Mouse (Mus musculus): ENCODE measurements around the gene 4933405L10Rik.
A peak's percentile ranks its signal among the peaks of the same experiment; 100 is the strongest.

Gene 4933405L10Rik

DNA sequence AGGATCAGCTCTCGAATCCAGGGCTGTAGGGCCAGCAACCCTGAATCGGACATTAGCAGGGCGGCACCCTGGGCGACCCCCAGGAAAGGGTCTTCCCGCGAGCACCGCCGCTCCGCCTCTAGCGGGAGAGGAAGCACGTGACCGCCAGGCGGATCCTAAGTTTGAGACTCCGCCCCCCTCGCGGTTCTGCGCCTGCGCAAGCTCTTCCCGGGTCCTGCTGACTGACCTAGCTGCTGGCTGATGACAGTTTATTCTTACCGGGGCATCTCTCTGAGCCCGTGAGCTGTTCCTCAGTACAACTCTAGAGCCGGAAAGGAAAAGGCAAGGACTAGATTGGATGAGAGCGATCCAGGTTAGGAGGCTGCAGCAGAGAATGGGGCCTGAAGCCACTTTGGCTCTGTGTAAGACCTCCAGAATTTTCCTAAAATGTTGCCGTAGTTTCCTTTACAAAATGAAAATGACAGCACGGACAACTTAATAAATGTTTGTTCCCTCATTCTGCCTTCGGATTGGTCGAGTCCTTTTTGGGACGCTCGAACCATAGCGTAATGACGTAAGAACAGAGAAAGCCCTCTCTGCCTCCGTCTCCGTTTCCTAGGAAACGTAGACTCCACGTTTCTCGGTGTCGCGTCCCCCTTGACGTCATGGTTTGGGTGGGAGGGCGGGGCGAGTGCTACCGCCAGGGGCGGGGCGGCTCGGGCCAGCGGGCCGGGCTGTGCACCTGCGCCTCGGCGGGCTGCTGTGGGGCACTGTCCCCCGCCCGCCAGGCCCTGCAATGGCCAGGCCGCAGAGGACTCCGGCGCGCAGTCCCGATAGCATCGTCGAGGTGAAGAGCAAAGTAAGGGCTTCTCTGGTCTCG is 6.3 kb upstream of the 4933405L10Rik start, which contains the start of the genes Acd and Pard6a:
TSS of gene Acd (minus strand) at position 137 of the 859 bp plus-strand sequence.
TSS of gene Pard6a (plus strand) at position 183 of the 859 bp plus-strand sequence.
- DNase-seq (ENCODE audit: low spot score in 2 of 2), result peak; percentile 87 to 95

- DNase-seq (ENCODE audit: low spot score in 2 of 2), result peak in 1 of 2 experiments; percentile 24
These were observed 5.5 kb upstream of the 4933405L10Rik start for GRCm38 (mm10) chr8:105702001-105702401.

DNA sequence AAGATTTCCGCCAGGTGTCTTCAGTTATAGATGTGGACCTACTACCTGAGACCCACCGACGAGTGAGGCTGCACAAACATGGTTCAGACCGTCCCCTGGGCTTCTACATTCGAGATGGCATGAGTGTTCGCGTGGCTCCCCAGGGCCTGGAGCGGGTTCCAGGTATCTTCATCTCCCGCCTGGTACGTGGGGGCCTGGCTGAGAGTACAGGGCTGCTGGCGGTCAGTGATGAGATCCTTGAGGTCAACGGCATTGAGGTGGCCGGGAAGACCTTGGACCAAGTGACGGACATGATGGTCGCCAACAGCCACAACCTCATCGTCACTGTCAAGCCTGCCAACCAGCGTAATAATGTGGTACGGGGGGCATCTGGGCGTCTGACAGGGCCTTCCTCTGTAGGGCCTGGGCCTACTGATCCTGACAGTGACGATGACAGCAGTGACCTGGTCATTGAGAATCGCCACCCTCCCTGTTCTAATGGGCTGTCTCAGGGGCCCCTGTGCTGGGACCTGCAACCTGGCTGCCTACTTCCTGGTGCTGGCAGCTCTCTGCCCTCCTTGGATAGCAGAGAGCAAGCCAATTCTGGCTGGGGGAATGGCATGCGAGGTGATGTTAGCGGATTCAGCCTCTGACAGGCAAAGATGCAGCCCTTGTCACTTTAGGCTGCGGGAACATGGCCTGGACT is 4.6 kb upstream of the 4933405L10Rik start:
- DNase-seq (ENCODE audit: low spot score in 2 of 2), result no peak

- no peak for DNase-seq (ENCODE audit: low spot score in 2 of 2)
These were observed 3.2 kb upstream of the 4933405L10Rik start for GRCm38 (mm10) chr8:105704146-105704812.

DNA sequence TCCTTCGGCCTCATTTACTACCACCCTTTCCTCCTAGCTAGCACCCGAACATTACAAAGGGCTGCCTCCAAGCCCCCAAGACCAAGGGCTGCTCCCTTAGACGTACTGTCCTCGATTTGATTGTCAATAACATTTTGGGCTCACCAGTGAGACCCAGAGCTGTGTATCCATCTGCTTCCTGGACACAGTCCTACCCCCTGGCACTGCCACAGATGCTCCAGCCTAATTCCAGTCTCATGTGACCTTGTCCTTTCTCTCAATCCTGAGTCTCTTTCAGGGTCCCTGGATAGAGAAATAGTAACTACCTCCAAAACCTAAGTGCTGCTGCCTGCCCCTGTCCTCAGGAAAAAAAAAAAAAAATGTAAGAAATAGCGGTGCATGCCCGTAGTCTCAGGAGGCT is 2.5 kb upstream of the 4933405L10Rik start:
- no peak for DNase-seq (ENCODE audit: low spot score in 2 of 2)

GRCm38 (mm10) chr8:105706426-105706825 is 1.0 kb upstream of the 4933405L10Rik start:
- DNase-seq (ENCODE audit: low spot score in 2 of 2), result no peak

- no peak for DNase-seq (ENCODE audit: low spot score in 2 of 2)
These were observed 1.2 kb downstream of the 4933405L10Rik start for GRCm38 (mm10) chr8:105708675-105709074.

DNA sequence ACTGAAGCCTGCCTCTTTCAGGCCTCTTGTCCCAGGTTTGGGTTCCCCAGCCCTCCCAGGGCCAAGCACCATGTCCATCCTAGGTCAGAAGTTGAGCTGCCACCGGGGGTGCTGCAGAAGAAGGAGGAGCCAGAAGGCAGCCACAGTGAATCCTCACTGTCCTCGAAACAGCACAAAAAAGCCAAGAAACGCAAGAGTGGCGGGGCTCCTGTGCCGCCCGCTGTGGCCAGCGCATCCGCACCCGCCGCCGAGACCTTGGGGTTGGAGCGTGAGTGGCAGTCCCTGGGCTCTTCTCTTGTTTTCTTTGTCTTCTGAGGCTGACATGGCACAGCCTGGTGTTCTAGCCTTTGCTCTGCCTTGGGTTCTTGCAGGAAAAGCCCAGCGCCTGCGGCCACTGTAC is 1.9 kb downstream of the 4933405L10Rik start:
- DNase-seq (ENCODE audit: low spot score in 2 of 2), result no peak

- DNase-seq (ENCODE audit: low spot score in 2 of 2), result no peak
These were observed 4.8 kb downstream of the 4933405L10Rik start for GRCm38 (mm10) chr8:105712286-105712685.

GRCm38 (mm10) chr8:105714139-105714538 is 6.7 kb downstream of the 4933405L10Rik start:
- DNase-seq (ENCODE audit: low spot score in 2 of 2), result peak in 1 of 2 experiments; percentile 82

GRCm38 (mm10) chr8:105715042-105715441 is 7.6 kb downstream of the 4933405L10Rik start:
- DNase-seq (ENCODE audit: low spot score in 2 of 2), result no peak

- DNase-seq (ENCODE audit: low spot score in 2 of 2), result no peak
These were observed 9.0 kb downstream of the 4933405L10Rik start for GRCm38 (mm10) chr8:105716302-105716945.

GRCm38 (mm10) chr8:105719637-105720036 is 12.2 kb downstream of the 4933405L10Rik start:
- DNase-seq (ENCODE audit: low spot score in 2 of 2), result no peak

- DNase-seq (ENCODE audit: low spot score in 2 of 2), result no peak
These were observed 15.4 kb downstream of the 4933405L10Rik start for GRCm38 (mm10) chr8:105722861-105723260.

- DNase-seq (ENCODE audit: low spot score in 2 of 2), result no peak
These were observed 18.3 kb downstream of the 4933405L10Rik start for GRCm38 (mm10) chr8:105725726-105726125.

- DNase-seq (ENCODE audit: low spot score in 2 of 2), result no peak
These were observed 20.1 kb downstream of the 4933405L10Rik start for GRCm38 (mm10) chr8:105727397-105728124.

DNA sequence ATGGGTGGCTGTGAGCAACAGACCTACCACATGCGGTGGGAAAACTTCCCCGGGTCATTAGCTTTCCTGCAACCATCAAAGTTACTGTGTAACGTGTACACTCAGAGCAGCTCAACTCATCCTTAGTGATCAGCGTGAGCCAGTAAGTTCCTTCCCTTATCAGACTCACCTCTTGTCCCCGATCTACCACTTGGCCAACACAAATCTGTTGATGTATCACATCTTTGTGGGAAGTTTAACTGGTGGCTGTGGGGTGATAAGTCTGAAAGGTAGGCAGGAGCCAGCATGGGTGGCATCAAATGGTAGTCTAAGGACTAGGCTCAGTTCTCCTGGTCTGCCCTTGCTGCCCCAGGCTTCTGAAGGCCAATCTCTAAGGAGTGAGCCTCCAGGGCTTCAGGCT is 24.7 kb downstream of the 4933405L10Rik start:
- no peak for DNase-seq (ENCODE audit: low spot score in 2 of 2)

GRCm38 (mm10) chr8:105739216-105739615 is 31.8 kb downstream of the 4933405L10Rik start:
- no peak for DNase-seq (ENCODE audit: low spot score in 2 of 2)

DNA sequence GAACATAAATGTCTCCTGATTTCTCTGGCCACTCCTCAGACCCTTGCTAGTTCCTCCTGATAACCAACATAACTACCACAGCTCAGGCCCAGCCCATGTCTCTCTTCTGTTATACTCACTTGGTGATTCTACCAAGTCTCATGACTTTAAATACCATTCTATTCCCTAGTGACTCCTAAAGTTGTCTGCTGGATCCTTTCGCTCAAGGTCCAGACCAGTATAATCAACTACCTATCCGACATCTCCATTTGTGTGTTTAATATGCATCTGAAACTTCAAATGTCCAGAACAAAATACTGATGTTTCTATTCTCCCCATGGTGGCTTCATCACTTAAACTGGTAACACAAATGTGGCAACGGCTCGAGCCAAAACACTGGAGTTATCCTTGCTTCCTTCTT is 35.8 kb downstream of the 4933405L10Rik start:
- no peak for DNase-seq (ENCODE audit: low spot score in 2 of 2)

- DNase-seq (ENCODE audit: low spot score in 2 of 2), result peak in 1 of 2 experiments; percentile 26
These were observed 43.2 kb downstream of the 4933405L10Rik start for GRCm38 (mm10) chr8:105750606-105751005.

- no peak for DNase-seq (ENCODE audit: low spot score in 2 of 2)
These were observed 46.5 kb downstream of the 4933405L10Rik start for GRCm38 (mm10) chr8:105753916-105754315.
